Comparison of ENCODE assay signal across 7 mouse cellular contexts in the genomic region with DNA sequence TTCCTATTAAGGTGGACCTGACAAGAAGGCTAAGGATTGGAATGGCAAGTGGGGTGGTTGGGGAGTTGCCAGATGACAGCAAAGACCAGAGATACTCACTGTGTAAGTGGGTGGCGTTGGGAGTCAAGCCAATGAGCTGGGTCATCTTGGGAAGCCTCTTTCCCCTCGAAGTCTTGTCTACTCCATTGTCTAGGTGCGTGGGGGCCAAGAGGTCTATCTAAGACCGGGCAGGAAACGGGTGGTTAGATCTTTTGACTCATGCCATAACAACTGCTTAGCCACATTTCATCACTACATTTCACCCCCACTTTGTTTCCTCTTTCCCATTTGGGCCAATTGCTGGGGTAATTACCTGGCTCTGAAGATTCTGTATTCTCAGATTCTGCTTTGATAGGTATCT. TPM values are rescaled to one million over a fixed set of nuclear protein-coding genes. Genes with fewer than 3 reads are reported as not detected.
A peak's percentile ranks its signal among the peaks of the same experiment; 100 is the strongest.
DNase-seq lines count a peak whose midpoint lies in the region; ATAC-seq and TF ChIP-seq lines count a peak whose summit lies in the region.

No protein-coding gene starts in this region.

- peaks cover 31% of the 10 kb centered on the region for H3K4me1 ChIP-seq in kidney, adult 2 months (ENCODE audit: control insufficient read depth, insufficient read depth, low read length)

- H3K27ac ChIP-seq in kidney, adult 2 months (ENCODE audit: insufficient read depth, low read depth, low read length): peak overlapping the region; percentile 69

- H3K4me3 ChIP-seq in kidney, adult 2 months (ENCODE audit: insufficient read depth, low read depth, low read length): peak overlapping the region; percentile 39

- TF ChIP-seq CTCF in kidney, adult 2 months (conservative IDR thresholded peaks at IDR 0.05; ENCODE audit: insufficient read depth, insufficient read length, low read depth, low read length): no peak

- WGBS in kidney, adult 2 months: 53% methylated on average over 5 of the region's 5 CpGs

- peaks cover 5% of the 10 kb centered on the region; the same call in 1 of the 2 replicates for H3K36me3 ChIP-seq in kidney, adult 2 months (ENCODE audit: control insufficient read depth, insufficient read depth, low read length)

- no peak for TF ChIP-seq POLR2A in kidney, adult 2 months (IDR thresholded peaks at IDR 0.05; ENCODE audit: low read depth, low read length)

- no peak for DNase-seq in kidney, adult 2 months
- DNase-seq in lung, postnatal 25 days (ENCODE audit: low spot score): peak; percentile 45
- peak; percentile 70 for DNase-seq in testis, postnatal 10 days (ENCODE audit: low spot score)
- no peak for DNase-seq in left cerebral cortex, adult 8-10 months (ENCODE audit: low spot score in 2 of 2)

- no peaks in the 10 kb centered on the region for H3K27me3 ChIP-seq in kidney, adult 2 months (replicated peaks; ENCODE audit: control insufficient read depth, insufficient read depth, low read length)

- ATAC-seq in CD4-positive, CD25-positive, alpha-beta regulatory T cell, adult 4 months: peak; percentile 73
- peak; percentile 57 for ATAC-seq in activated CD4-positive, CD25-positive, alpha-beta regulatory T cell, adult 4 months
- peak; percentile 61 for ATAC-seq in granulocyte monocyte progenitor cell, adult 5-6 weeks (replicated peaks; ENCODE audit: poor library complexity, severe bottlenecking)

RNA-seq across cellular contexts. Expression of a gene that starts 1.2 kb away (rescaled TPM):
- 1 to 10 TPM; 4.4 to 6.1 TPM for polyA plus RNA-seq in CD4-positive, CD25-positive, alpha-beta regulatory T cell, adult 4 months (2017; shearing (Covaris generic))
- polyA plus RNA-seq in activated CD4-positive, CD25-positive, alpha-beta regulatory T cell, adult 4 months (2017; shearing (Covaris generic)): 1 to 10 TPM; 3.7 to 4.8 TPM
- total RNA-seq in granulocyte monocyte progenitor cell, adult 5-6 weeks (2014; fragmentation: Nextera tagmentation): 13.2 and 22.6 TPM in 2 replicates
- 10.3 and 11.1 TPM in 2 replicates for total RNA-seq in granulocyte monocyte progenitor cell, adult 5-6 weeks (2017)
- 19.2 and 21.0 TPM in 2 replicates for polyA plus RNA-seq in kidney, adult 2 months (2012; rRNA removed)
- 1 to 10 TPM; 2.3 to 3.2 (median 2.5) TPM for total RNA-seq in left cerebral cortex, adult 8-10 months (2022)

RNA-seq across cellular contexts. Expression of a gene that starts 20.1 kb away (rescaled TPM):
- 100 to 1,000 TPM; 257 to 400 TPM for polyA plus RNA-seq in CD4-positive, CD25-positive, alpha-beta regulatory T cell, adult 4 months (2017; shearing (Covaris generic))
- polyA plus RNA-seq in activated CD4-positive, CD25-positive, alpha-beta regulatory T cell, adult 4 months (2017; shearing (Covaris generic)): 100 to 1,000 TPM; 227 to 308 TPM
- 66.7 and 83.4 TPM in 2 replicates for total RNA-seq in granulocyte monocyte progenitor cell, adult 5-6 weeks (2014; fragmentation: Nextera tagmentation)
- 37.9 and 46.4 TPM in 2 replicates for total RNA-seq in granulocyte monocyte progenitor cell, adult 5-6 weeks (2017)
- polyA plus RNA-seq in kidney, adult 2 months (2012; rRNA removed): 291 and 303 TPM in 2 replicates
- total RNA-seq in left cerebral cortex, adult 8-10 months (2022): 100 to 1,000 TPM; 351 to 365 (median 357) TPM

RNA-seq across cellular contexts. Expression of a gene that starts 29.9 kb away (rescaled TPM):
- polyA plus RNA-seq in CD4-positive, CD25-positive, alpha-beta regulatory T cell, adult 4 months (2017; shearing (Covaris generic)): 1 to 10 TPM; 6.3 to 8.9 TPM
- polyA plus RNA-seq in activated CD4-positive, CD25-positive, alpha-beta regulatory T cell, adult 4 months (2017; shearing (Covaris generic)): 1 to 10 TPM; 1.9 to 3.3 TPM
- total RNA-seq in granulocyte monocyte progenitor cell, adult 5-6 weeks (2014; fragmentation: Nextera tagmentation): 17.5 and 21.0 TPM in 2 replicates
- total RNA-seq in granulocyte monocyte progenitor cell, adult 5-6 weeks (2017): 5.3 and 5.5 TPM in 2 replicates
- 83.0 and 89.3 TPM in 2 replicates for polyA plus RNA-seq in kidney, adult 2 months (2012; rRNA removed)
- 10 to 100 TPM; 27.6 to 33.8 (median 31.5) TPM for total RNA-seq in left cerebral cortex, adult 8-10 months (2022)

RNA-seq across cellular contexts. Expression of a gene that starts 43.9 kb away (rescaled TPM):
- 1,000 to 10,000 TPM; 1,453 to 2,471 TPM for polyA plus RNA-seq in CD4-positive, CD25-positive, alpha-beta regulatory T cell, adult 4 months (2017; shearing (Covaris generic))
- 1,000 to 10,000 TPM; 1,524 to 2,342 TPM for polyA plus RNA-seq in activated CD4-positive, CD25-positive, alpha-beta regulatory T cell, adult 4 months (2017; shearing (Covaris generic))
- 3,502 and 3,517 TPM in 2 replicates for total RNA-seq in granulocyte monocyte progenitor cell, adult 5-6 weeks (2014; fragmentation: Nextera tagmentation)
- 2,416 and 2,576 TPM in 2 replicates for total RNA-seq in granulocyte monocyte progenitor cell, adult 5-6 weeks (2017)
- polyA plus RNA-seq in kidney, adult 2 months (2012; rRNA removed): 620 and 1,023 TPM in 2 replicates
- 100 to 1,000 TPM; 672 to 810 (median 775) TPM for total RNA-seq in left cerebral cortex, adult 8-10 months (2022)

RNA-seq across cellular contexts. Expression of a gene that starts 43.9 kb away (rescaled TPM):
- polyA plus RNA-seq in CD4-positive, CD25-positive, alpha-beta regulatory T cell, adult 4 months (2017; shearing (Covaris generic)): 100 to 1,000 TPM; 377 to 404 TPM
- 100 to 1,000 TPM; 389 to 432 TPM for polyA plus RNA-seq in activated CD4-positive, CD25-positive, alpha-beta regulatory T cell, adult 4 months (2017; shearing (Covaris generic))
- 282 and 300 TPM in 2 replicates for total RNA-seq in granulocyte monocyte progenitor cell, adult 5-6 weeks (2014; fragmentation: Nextera tagmentation)
- 133 and 200 TPM in 2 replicates for total RNA-seq in granulocyte monocyte progenitor cell, adult 5-6 weeks (2017)
- 672 and 745 TPM in 2 replicates for polyA plus RNA-seq in kidney, adult 2 months (2012; rRNA removed)
- total RNA-seq in left cerebral cortex, adult 8-10 months (2022): 100 to 1,000 TPM; 193 to 206 (median 201) TPM

Comparison
In these comparisons a context has a peak if more than half of its experiments do, and no peak if none do; other contexts are left out.
1. DNase-seq: peak in lung, postnatal 25 days (single experiment) and testis, postnatal 10 days (single experiment); none in kidney, adult 2 months (single experiment) and left cerebral cortex, adult 8-10 months (0 of 2).
2. Peak in every context shown above with its lines, with median percentiles within 50 percentile points of each other: ATAC-seq.